Mouse (Mus musculus) embryonic facial prominence, embryonic 12.5 days (tissue): ENCODE results near the gene Anks3. TPM values are rescaled to one million over a fixed set of nuclear protein-coding genes. Genes with fewer than 3 reads are reported as not detected.

Experiments
- ATAC-seq: fragments of 200-750 bp; cut with Nextera tagmentation; 2 replicates; pipeline ENCODE4 v1.8.0; 2017; ENCODE audit not compliant: insufficient number of reproducible peaks, insufficient read depth, low FRiP score, low TSS enrichment
- H3K27ac ChIP-seq: fragments of 300-500 bp; sonication (generic); 2 replicates; pipeline ENCODE4 v1.5.1; 2016; ENCODE audit warnings: mild to moderate bottlenecking
- H3K27me3 ChIP-seq: fragments of 300-500 bp; sonication (generic); 2 replicates; pipeline ENCODE4 v1.6.1; 2016; ENCODE audit warnings: mild to moderate bottlenecking, moderate library complexity
- H3K36me3 ChIP-seq: fragments of 300-500 bp; sonication (generic); 2 replicates; pipeline ENCODE4 v1.6.1; 2016; ENCODE audit warnings: mild to moderate bottlenecking
- H3K4me1 ChIP-seq: fragments of 300-500 bp; sonication (generic); 2 replicates; pipeline ENCODE4 v1.6.1; 2016
- H3K4me2 ChIP-seq: fragments of 300-500 bp; sonication (generic); replicated peaks from 2 replicates; pipeline ENCODE4 v1.6.1; 2016; ENCODE audit warnings: mild to moderate bottlenecking, moderate library complexity
- H3K4me3 ChIP-seq: fragments of 300-500 bp; sonication (generic); 2 replicates; pipeline ENCODE4 v1.5.1; 2016; ENCODE audit warnings: mild to moderate bottlenecking
- H3K9ac ChIP-seq: fragments of 300-500 bp; sonication (generic); 2 replicates; pipeline ENCODE4 v1.6.1; 2016; ENCODE audit warnings: mild to moderate bottlenecking, moderate library complexity
- H3K9me3 ChIP-seq: fragments of 300-500 bp; sonication (generic); 2 replicates; pipeline ENCODE4 v1.6.1; 2016; ENCODE audit warnings: mild to moderate bottlenecking, moderate library complexity
- WGBS: fragments of 180-500 bp; shearing (Covaris S2); methylation state at CpG from one replicate; pipeline ENCODE4 v1.1.7; 2016; 5-methylcytosine and 5-hydroxymethylcytosine counted together
- polyA plus RNA-seq: library from polyadenylated mRNA; unstranded; fragments of >200 nt; fragmentation: Nextera tagmentation; extraction: Ambion mirVana; gene quantifications from 2 replicates; pipeline ENCODE4 v1.2.1, GENCODE M21; 2016

The Anks3 gene
- polyA plus RNA-seq, 1 experiment from 2014 or later = 69.2 TPM

GRCm38 (mm10) chr16:4964731-4965391 lies 856 bp upstream of the Anks3 start:
- no peaks in the 10 kb centered on the region for H3K27me3 ChIP-seq
- no peak for ATAC-seq
- H3K27ac ChIP-seq = peak overlapping the region; percentile 65
- peak overlapping the region; percentile 95 for H3K4me3 ChIP-seq
- peak overlapping the region; percentile 92 for H3K9ac ChIP-seq
- H3K4me2 ChIP-seq = peak overlapping the region; percentile 77
- H3K36me3 ChIP-seq = peaks cover 3% of the 10 kb centered on the region; the same call in 1 of the 2 replicates
- H3K9me3 ChIP-seq = no peaks in the 10 kb centered on the region
- H3K4me1 ChIP-seq = peaks cover 17% of the 10 kb centered on the region
- 25% methylated on average over 13 of the region's 13 CpGs for WGBS

- Histone ChIP-seq H3K9ac (peak overlapping the region; percentile 92), H3K4me2 (peak overlapping the region; percentile 77), H3K36me3 (peaks cover 11% of the 10 kb centered on the region), H3K9me3 (no peaks in the 10 kb centered on the region), H3K27me3 (no peaks in the 10 kb centered on the region), H3K4me1 (peaks cover 17% of the 10 kb centered on the region), H3K27ac (peak overlapping the region; percentile 77; the same call in 1 of the 2 replicates), H3K4me3 (peak overlapping the region; percentile 95)
- WGBS = 49% methylated on average over 9 of the region's 9 CpGs
- ATAC-seq = no peak
Observed at GRCm38 (mm10) chr16:4963346-4963745, 659 bp downstream of the Anks3 start.

- Histone ChIP-seq H3K27ac (no peak overlapping the region), H3K4me1 (peaks cover 16% of the 10 kb centered on the region), H3K36me3 (peaks cover 32% of the 10 kb centered on the region), H3K4me2 (no peak overlapping the region), H3K9ac (no peak overlapping the region), H3K9me3 (no peaks in the 10 kb centered on the region), H3K27me3 (no peaks in the 10 kb centered on the region), H3K4me3 (no peak overlapping the region)
- WGBS = 91% methylated on average over 8 of the region's 8 CpGs
- no peak for ATAC-seq
Observed at GRCm38 (mm10) chr16:4960260-4960659, 3.7 kb downstream of the Anks3 start.

- Histone ChIP-seq H3K27ac (no peak overlapping the region), H3K9ac (no peak overlapping the region), H3K4me3 (no peak overlapping the region), H3K4me2 (no peak overlapping the region), H3K4me1 (peaks cover 3% of the 10 kb centered on the region; the same call in 1 of the 2 replicates), H3K27me3 (no peaks in the 10 kb centered on the region), H3K9me3 (no peaks in the 10 kb centered on the region), H3K36me3 (peaks cover 60% of the 10 kb centered on the region)
- ATAC-seq = no peak
- WGBS = 92% methylated on average over 3 of the region's 3 CpGs
Observed at GRCm38 (mm10) chr16:4957446-4957845, 6.6 kb downstream of the Anks3 start.

GRCm38 (mm10) chr16:4956609-4957008 lies 7.4 kb downstream of the Anks3 start:
- Histone ChIP-seq H3K9ac (no peak overlapping the region), H3K27me3 (no peaks in the 10 kb centered on the region), H3K9me3 (no peaks in the 10 kb centered on the region), H3K4me3 (no peak overlapping the region), H3K36me3 (peaks cover 67% of the 10 kb centered on the region), H3K27ac (no peak overlapping the region), H3K4me1 (no peaks in the 10 kb centered on the region), H3K4me2 (no peak overlapping the region)
- 92% methylated on average over 3 of the region's 3 CpGs for WGBS
- no peak for ATAC-seq

- Histone ChIP-seq H3K4me3 (no peak overlapping the region), H3K36me3 (peaks cover 78% of the 10 kb centered on the region), H3K4me2 (no peak overlapping the region), H3K9ac (no peak overlapping the region), H3K4me1 (no peaks in the 10 kb centered on the region), H3K27me3 (no peaks in the 10 kb centered on the region), H3K27ac (no peak overlapping the region), H3K9me3 (no peaks in the 10 kb centered on the region)
- ATAC-seq = no peak
- 96% methylated on average over 4 of the region's 4 CpGs for WGBS
Observed at GRCm38 (mm10) chr16:4947378-4947777, 16.6 kb downstream of the Anks3 start.

- Histone ChIP-seq H3K9me3 (no peaks in the 10 kb centered on the region), H3K4me2 (no peak overlapping the region), H3K36me3 (peaks cover 79% of the 10 kb centered on the region), H3K4me3 (no peak overlapping the region), H3K27ac (no peak overlapping the region), H3K4me1 (no peaks in the 10 kb centered on the region), H3K27me3 (no peaks in the 10 kb centered on the region), H3K9ac (no peak overlapping the region)
- 80% methylated on average over 3 of the region's 3 CpGs for WGBS
- no peak for ATAC-seq
Observed at GRCm38 (mm10) chr16:4946155-4946554, 17.9 kb downstream of the Anks3 start.

- Histone ChIP-seq H3K9me3 (no peaks in the 10 kb centered on the region), H3K4me1 (no peaks in the 10 kb centered on the region; the same call in 1 of the 2 replicates), H3K27me3 (no peaks in the 10 kb centered on the region), H3K4me3 (no peak overlapping the region), H3K36me3 (peaks cover 81% of the 10 kb centered on the region), H3K9ac (no peak overlapping the region), H3K4me2 (no peak overlapping the region), H3K27ac (no peak overlapping the region)
- ATAC-seq = no peak
- 75% methylated on average over 4 of the region's 4 CpGs for WGBS
Observed at GRCm38 (mm10) chr16:4945415-4945814, 18.6 kb downstream of the Anks3 start.

GRCm38 (mm10) chr16:4943431-4943830 lies 20.6 kb downstream of the Anks3 start:
- Histone ChIP-seq H3K9ac (no peak overlapping the region), H3K4me3 (no peak overlapping the region), H3K27me3 (no peaks in the 10 kb centered on the region), H3K27ac (no peak overlapping the region), H3K4me1 (peaks cover 8% of the 10 kb centered on the region), H3K4me2 (no peak overlapping the region), H3K9me3 (no peaks in the 10 kb centered on the region), H3K36me3 (peaks cover 74% of the 10 kb centered on the region)
- 93% methylated on average over 3 of the region's 3 CpGs for WGBS
- no peak for ATAC-seq

GRCm38 (mm10) chr16:4942868-4943267 lies 21.1 kb downstream of the Anks3 start:
- H3K9ac ChIP-seq = no peak overlapping the region
- H3K36me3 ChIP-seq = peaks cover 70% of the 10 kb centered on the region
- H3K4me1 ChIP-seq = peaks cover 8% of the 10 kb centered on the region
- H3K27ac ChIP-seq = no peak overlapping the region
- ATAC-seq = no peak
- H3K4me3 ChIP-seq = no peak overlapping the region
- WGBS = 88% methylated on average over 8 of the region's 8 CpGs
- no peaks in the 10 kb centered on the region for H3K9me3 ChIP-seq
- no peaks in the 10 kb centered on the region for H3K27me3 ChIP-seq
- H3K4me2 ChIP-seq = no peak overlapping the region

- H3K9ac ChIP-seq = no peak overlapping the region
- no peaks in the 10 kb centered on the region for H3K27me3 ChIP-seq
- ATAC-seq = no peak
- no peaks in the 10 kb centered on the region for H3K9me3 ChIP-seq
- H3K4me3 ChIP-seq = no peak overlapping the region; the same call in 1 of the 2 replicates
- no peak overlapping the region for H3K4me2 ChIP-seq
- H3K4me1 ChIP-seq = peaks cover 8% of the 10 kb centered on the region
- peaks cover 70% of the 10 kb centered on the region for H3K36me3 ChIP-seq
- peak overlapping the region; percentile 8; the same call in 1 of the 2 replicates for H3K27ac ChIP-seq
Observed at GRCm38 (mm10) chr16:4941016-4941415, 23.0 kb downstream of the Anks3 start.

- peak overlapping the region; percentile 65 for H3K4me2 ChIP-seq
- H3K9ac ChIP-seq = peak overlapping the region; percentile 85; the same call in 1 of the 2 replicates
- H3K9me3 ChIP-seq = no peaks in the 10 kb centered on the region
- peaks cover 72% of the 10 kb centered on the region for H3K36me3 ChIP-seq
- no peak for ATAC-seq
- 89% methylated on average over 10 of the region's 10 CpGs for WGBS
- peak overlapping the region; percentile 79 for H3K4me3 ChIP-seq
- peaks cover 8% of the 10 kb centered on the region for H3K4me1 ChIP-seq
- no peaks in the 10 kb centered on the region for H3K27me3 ChIP-seq
- no peak overlapping the region for H3K27ac ChIP-seq
Observed at GRCm38 (mm10) chr16:4940311-4940850, 23.6 kb downstream of the Anks3 start.
